Mouse (Mus musculus) limb, embryonic 11.5 days (tissue): ENCODE measurements around the gene Mia3. TPM values are rescaled to one million over a fixed set of nuclear protein-coding genes. Genes with fewer than 3 reads are reported as not detected.
A peak's percentile ranks its signal among the peaks of the same experiment; 100 is the strongest.
"Not testable (repeated sequence)": the region's sequence is repeated elsewhere in the genome, so short reads cannot be mapped to it uniquely, and the experiment has no call there.

Source experiments
- ATAC-seq: fragments of 200-750 bp; cut with Nextera tagmentation; 2 replicates; pipeline ENCODE4 v1.8.0; 2017; ENCODE audit warnings: low read depth; ENCODE audit not compliant: insufficient number of reproducible peaks, low FRiP score, low TSS enrichment
- DNase-seq: peaks from one replicate; pipeline ENCODE4 v3.0.0-alpha.2; 2015; ENCODE audit warnings: low spot score
- H3K27ac ChIP-seq: fragments of 300-500 bp; sonication (generic); replicated peaks from 2 replicates; pipeline ENCODE4 v1.5.1; 2014; ENCODE audit warnings: low read depth, mild to moderate bottlenecking, low read length
- H3K27me3 ChIP-seq: fragments of 300-500 bp; sonication (generic); 2 replicates; pipeline ENCODE4 v1.6.1; 2014; ENCODE audit warnings: mild to moderate bottlenecking, low read length, mixed read lengths; ENCODE audit not compliant: control insufficient read depth, insufficient read depth
- H3K36me3 ChIP-seq: fragments of 300-500 bp; sonication (generic); 2 replicates; pipeline ENCODE4 v1.6.1; 2014; ENCODE audit warnings: mild to moderate bottlenecking, low read length, moderate library complexity, mixed read lengths; ENCODE audit not compliant: control insufficient read depth, insufficient read depth
- H3K4me1 ChIP-seq: fragments of 300-500 bp; sonication (generic); 2 replicates; pipeline ENCODE4 v1.6.1; 2014; ENCODE audit warnings: low read length, mixed read lengths; ENCODE audit not compliant: control insufficient read depth, insufficient read depth
- H3K4me2 ChIP-seq: fragments of 300-500 bp; sonication (generic); 2 replicates; pipeline ENCODE4 v1.6.1; 2014; ENCODE audit warnings: low read depth, mild to moderate bottlenecking, moderate library complexity; ENCODE audit not compliant: severe bottlenecking
- H3K4me3 ChIP-seq: fragments of 300-500 bp; sonication (generic); 2 replicates; pipeline ENCODE4 v1.5.1; 2014; ENCODE audit warnings: low read depth, low read length
- H3K9ac ChIP-seq: fragments of 300-500 bp; sonication (generic); 2 replicates; pipeline ENCODE4 v1.6.1; 2014; ENCODE audit warnings: mild to moderate bottlenecking, low read length
- H3K9me3 ChIP-seq: fragments of 300-500 bp; sonication (generic); 2 replicates; pipeline ENCODE4 v1.6.1; 2016; ENCODE audit warnings: low read length; ENCODE audit not compliant: control insufficient read depth
- WGBS: fragments of 180-500 bp; shearing (Covaris S2); extraction: QIAGEN DNeasy Blood & Tissue Kit; methylation state at CpG from one replicate; pipeline ENCODE4 v1.1.7; 2014; 5-methylcytosine and 5-hydroxymethylcytosine counted together
- polyA plus RNA-seq: library from polyadenylated mRNA; unstranded; fragments of >200 nt; fragmentation: Nextera tagmentation; extraction: Ambion mirVana; gene quantifications from 2 replicates; pipeline ENCODE4 v1.2.1, GENCODE M21; 2014

The Mia3 gene
- polyA plus RNA-seq, 1 experiment from 2014 or later: 103 TPM

DNA sequence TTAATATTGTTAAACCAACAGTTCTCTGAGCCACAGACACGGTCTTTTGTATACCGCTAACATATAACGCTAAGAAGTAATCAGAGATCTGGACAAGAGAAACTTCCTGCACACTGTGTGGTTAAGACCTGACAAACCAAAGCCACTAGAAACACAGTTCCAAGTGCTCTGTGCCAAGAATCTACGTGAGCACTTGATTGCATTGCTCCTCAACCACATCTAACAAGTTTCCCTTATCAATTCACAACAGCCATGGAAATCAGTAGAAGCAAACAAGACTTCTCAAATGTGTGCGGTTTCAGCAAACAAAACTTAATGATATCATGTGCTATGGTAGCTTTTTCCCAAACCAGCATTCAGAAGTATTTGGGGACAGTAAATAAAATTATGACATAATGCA, 7.1 kb downstream of the Mia3 start:
- Histone ChIP-seq H3K4me1 (no peaks in the 10 kb centered on the region), H3K36me3 (peaks cover 3% of the 10 kb centered on the region; the same call in 1 of the 2 replicates), H3K27me3 (no peaks in the 10 kb centered on the region), H3K27ac (no peak overlapping the region), H3K9ac (no peak overlapping the region), H3K4me2 (no peak overlapping the region), H3K9me3 (no peaks in the 10 kb centered on the region), H3K4me3 (no peak overlapping the region)
- DNase-seq (no peak), ATAC-seq (no peak)
- 94% methylated on average over 5 of the region's 5 CpGs for WGBS

DNA sequence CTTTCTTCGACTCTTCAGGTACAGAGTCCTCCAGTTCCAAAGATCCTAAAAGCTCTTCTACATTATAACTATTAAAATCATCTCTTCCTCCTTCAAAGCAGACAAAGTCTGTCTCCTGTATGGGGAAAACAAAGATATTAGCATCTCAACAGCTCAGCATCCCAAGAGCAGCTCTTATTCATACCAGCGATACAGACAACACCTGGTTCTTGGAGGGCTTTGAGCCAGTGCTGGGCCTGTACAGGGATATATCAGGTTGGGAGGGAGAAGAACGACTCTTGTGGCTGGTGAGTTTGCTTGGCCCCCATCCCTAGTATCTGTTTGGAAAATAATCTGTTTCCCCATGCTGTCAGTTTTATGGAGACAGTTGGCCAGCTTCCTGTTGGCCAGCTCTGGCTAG, 10.5 kb downstream of the Mia3 start:
- WGBS: 95% methylated on average over 3 of the region's 3 CpGs
- Histone ChIP-seq H3K4me3 (no peak overlapping the region), H3K27me3 (no peaks in the 10 kb centered on the region), H3K27ac (no peak overlapping the region), H3K9me3 (no peaks in the 10 kb centered on the region), H3K4me2 (no peak overlapping the region), H3K9ac (no peak overlapping the region), H3K4me1 (no peaks in the 10 kb centered on the region), H3K36me3 (no peaks in the 10 kb centered on the region; the same call in 1 of the 2 replicates)
- no peak for DNase-seq
- ATAC-seq: no peak

DNA sequence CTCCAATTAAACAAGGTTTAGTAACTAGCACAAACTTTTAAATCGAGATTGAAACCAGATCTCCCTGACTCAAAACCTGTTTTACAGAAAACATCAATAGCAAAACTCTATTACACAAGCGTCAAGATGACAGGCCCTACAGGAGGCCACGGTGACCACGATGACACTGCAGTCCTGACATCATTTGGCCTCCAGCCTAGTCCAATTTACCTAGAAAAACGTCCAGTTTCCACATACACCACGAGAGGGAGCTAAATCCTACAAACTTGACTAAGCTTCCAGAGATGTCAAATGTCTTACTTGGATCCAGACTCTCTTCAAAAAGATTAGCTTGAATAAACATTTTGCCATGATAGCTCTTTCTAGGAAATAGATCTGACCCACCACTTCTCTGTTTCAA, 19.5 kb downstream of the Mia3 start:
- no peaks in the 10 kb centered on the region for H3K27me3 ChIP-seq
- WGBS: 38% methylated on average over 6 of the region's 6 CpGs

DNA sequence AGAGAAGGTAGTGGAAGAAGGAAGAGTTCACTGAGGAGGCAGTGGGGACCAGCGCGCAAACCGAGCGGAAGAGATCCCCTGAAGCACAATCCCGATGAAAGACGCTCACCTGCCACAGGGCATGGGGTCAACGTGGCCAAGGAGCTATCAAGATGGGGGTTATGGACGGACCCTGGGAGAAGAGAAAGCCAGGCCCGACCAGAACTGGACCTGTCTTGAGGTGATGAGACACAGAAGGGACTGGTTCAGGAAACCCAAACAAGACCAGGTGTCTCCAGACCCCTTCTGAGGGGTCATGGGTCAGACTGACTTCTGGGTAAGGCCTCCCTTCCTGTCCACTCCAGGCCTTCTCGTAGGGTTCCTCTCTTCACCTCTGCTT, 23.5 kb downstream of the Mia3 start:
- peaks cover 2% of the 10 kb centered on the region for H3K36me3 ChIP-seq
- 11% methylated on average over 10 of the region's 10 CpGs for WGBS
- peak overlapping the region; percentile 82 for H3K9ac ChIP-seq
- peak overlapping the region; percentile 97 for H3K4me2 ChIP-seq
- H3K9me3 ChIP-seq: no peaks in the 10 kb centered on the region
- no peak overlapping the region for H3K27ac ChIP-seq
- peaks cover 5% of the 10 kb centered on the region; the same call in 1 of the 2 replicates for H3K4me1 ChIP-seq
- no peaks in the 10 kb centered on the region for H3K27me3 ChIP-seq
- ATAC-seq (peak; percentile 26; the same call in 1 of the 2 replicates), DNase-seq (no peak)
- H3K4me3 ChIP-seq: peak overlapping the region; percentile 84

More for the DNA sequence above, 19.5 kb downstream of the Mia3 start:
- Histone ChIP-seq H3K4me1 (peaks cover 5% of the 10 kb centered on the region; the same call in 1 of the 2 replicates), H3K9ac (no peak overlapping the region), H3K4me2 (no peak overlapping the region), H3K36me3 (no peaks in the 10 kb centered on the region; the same call in 1 of the 2 replicates), H3K27ac (no peak overlapping the region), H3K4me3 (no peak overlapping the region), H3K9me3 (no peaks in the 10 kb centered on the region)
- DNase-seq: peak; percentile 58
- ATAC-seq: no peak

DNA sequence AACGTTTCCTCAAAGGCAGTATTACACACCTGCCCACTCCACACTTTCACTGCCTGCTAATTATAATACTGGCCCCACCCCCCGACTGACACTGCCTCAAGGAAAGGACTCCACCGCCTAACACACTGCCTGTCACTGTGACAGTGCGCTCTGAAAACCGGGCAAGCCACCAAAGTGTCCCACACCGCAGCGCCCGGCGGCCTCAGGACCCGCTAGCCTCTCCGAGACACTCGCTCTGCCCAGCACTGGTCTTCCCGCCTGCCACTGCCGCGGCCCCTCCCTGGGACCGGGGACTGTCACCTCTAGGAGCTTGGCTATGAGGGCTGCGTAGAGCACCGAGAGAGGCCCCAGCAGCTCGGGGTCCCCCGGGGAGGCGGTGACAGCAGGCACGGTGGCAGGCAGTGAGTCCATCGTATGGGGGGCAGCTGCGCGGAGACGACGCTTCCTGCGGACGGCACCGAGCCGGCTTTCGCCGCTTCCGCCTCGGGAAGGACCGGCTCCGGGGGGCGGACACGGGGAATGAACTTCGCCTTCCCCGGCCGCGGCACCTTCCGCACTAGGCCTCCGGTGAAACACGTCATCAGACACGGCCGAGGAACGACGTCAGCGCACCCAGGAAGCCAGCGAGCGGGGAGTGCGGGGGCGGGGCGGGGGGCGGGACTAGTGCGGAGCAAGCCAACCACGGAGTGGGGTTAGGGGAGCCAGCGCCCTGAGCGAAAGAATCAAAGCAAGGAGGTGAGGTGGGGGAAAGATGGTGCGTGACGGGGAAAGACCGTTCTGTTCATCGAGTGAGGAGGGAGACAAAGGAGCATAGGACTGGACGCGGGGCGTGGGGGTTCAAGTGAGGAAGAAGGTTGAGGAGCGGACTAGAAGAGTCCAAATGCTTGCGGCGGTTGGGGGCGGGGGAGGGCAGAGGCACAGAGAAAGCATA, 24.2 kb downstream of the Mia3 start:
- Histone ChIP-seq H3K9ac (peak overlapping the region; percentile 82), H3K27me3 (no peaks in the 10 kb centered on the region), H3K9me3 (no peaks in the 10 kb centered on the region), H3K4me2 (peak overlapping the region; percentile 97), H3K36me3 (peaks cover 2% of the 10 kb centered on the region), H3K4me3 (peak overlapping the region; percentile 84), H3K4me1 (peaks cover 5% of the 10 kb centered on the region; the same call in 1 of the 2 replicates), H3K27ac (no peak overlapping the region; the same call in 1 of the 2 replicates)
- under 1% methylated on average over 71 of the region's 72 CpGs for whole genome bisulfite sequencing
- DNase-seq (peak; percentile 79), ATAC-seq (peak; percentile 93)

DNA sequence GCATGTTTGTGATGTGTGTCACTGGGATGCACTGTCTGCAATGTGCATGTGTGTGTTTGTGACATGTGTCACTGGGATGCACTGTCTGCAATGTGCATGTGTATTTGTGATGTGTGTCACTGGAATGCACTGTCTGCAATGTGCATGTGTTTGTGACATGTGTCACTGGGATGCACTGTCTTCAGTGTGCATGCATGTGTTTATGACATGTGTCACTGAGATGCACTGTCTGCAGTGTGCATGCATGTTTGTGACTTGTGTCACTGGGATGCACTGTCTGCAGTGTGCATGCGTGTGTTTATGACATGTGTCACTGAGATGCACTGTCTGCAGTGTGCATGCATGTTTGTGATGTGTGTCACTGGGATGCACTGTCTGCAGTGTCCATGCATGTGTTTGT, 26.5 kb downstream of the Mia3 start:
- 100% methylated on average over 1 of the region's 1 CpGs for WGBS
- H3K9me3 ChIP-seq, H3K27me3 ChIP-seq, ATAC-seq, H3K36me3 ChIP-seq, DNase-seq, H3K4me1 ChIP-seq, H3K9ac ChIP-seq, H3K27ac ChIP-seq, H3K4me2 ChIP-seq, H3K4me3 ChIP-seq: not testable (repeated sequence)

DNA sequence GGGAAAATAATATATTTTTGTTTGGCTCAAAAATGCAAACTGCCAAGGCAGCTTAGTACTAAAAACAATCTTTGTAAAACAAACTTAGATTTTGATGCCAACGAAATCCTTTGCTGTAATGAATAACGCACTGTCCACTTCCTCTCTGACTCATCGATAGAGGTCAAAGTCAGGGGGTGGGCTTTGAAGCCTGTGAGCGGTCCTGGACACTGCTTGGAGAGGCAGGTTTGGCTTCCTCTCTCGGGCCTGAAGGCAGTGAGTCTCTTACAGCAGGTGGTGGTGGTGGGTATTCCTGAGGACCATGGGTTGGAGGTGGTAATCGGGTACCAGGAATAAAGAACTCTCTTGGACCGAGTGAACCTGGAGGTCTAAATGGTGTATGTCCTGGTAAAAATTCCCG, 42.2 kb downstream of the Mia3 start:
- Histone ChIP-seq H3K9ac (no peak overlapping the region), H3K4me3 (no peak overlapping the region), H3K4me2 (no peak overlapping the region), H3K27me3 (no peaks in the 10 kb centered on the region), H3K9me3 (no peaks in the 10 kb centered on the region), H3K4me1 (no peaks in the 10 kb centered on the region), H3K36me3 (peaks cover 15% of the 10 kb centered on the region), H3K27ac (no peak overlapping the region)
- WGBS: 93% methylated on average over 8 of the region's 8 CpGs
- no peak for DNase-seq
- no peak for ATAC-seq

DNA sequence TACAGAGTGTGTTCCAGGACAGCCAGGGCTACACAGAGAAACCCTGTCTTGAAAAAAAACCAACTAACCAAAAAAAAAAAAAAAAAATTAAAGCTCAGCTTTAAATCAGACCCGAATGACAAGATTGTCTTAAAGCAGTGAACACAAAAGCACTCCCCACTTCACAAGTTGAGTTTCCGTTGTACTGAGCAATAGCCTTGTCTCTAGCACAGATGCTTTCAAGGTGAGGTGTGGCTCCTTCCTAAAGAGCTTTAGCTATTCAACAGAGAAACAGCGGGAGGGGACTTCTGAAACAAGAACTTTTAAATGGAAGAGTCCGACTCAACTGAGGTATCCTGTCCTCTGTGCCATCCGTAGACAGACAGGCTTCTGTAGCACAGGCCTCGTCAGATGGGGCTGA, 44.9 kb downstream of the Mia3 start:
- Histone ChIP-seq H3K4me2 (no peak overlapping the region), H3K4me1 (no peaks in the 10 kb centered on the region), H3K27ac (no peak overlapping the region), H3K27me3 (no peaks in the 10 kb centered on the region), H3K9me3 (no peaks in the 10 kb centered on the region), H3K4me3 (no peak overlapping the region), H3K36me3 (peaks cover 5% of the 10 kb centered on the region; the same call in 1 of the 2 replicates), H3K9ac (no peak overlapping the region)
- DNase-seq: no peak
- 97% methylated on average over 6 of the region's 6 CpGs for WGBS
- ATAC-seq: no peak
